Mouse (Mus musculus) heart, postnatal 14 days (tissue): ENCODE measurements around the gene Lsm7. TPM values are rescaled to one million over a fixed set of nuclear protein-coding genes. Genes with fewer than 3 reads are reported as not detected.
"Not testable (repeated sequence)": the region's sequence is repeated elsewhere in the genome, so short reads cannot be mapped to it uniquely, and the experiment has no call there.

Experiments
- DNase-seq, 2 experiments: peaks; one replicate each; pipeline ENCODE4 v3.0.0; 2021 to 2022
- intact Hi-C: fragments of 180-260 bp; cut with DNase I; formaldehyde crosslinking; loops from one replicate; pipeline ENCODE4 v1.15.1; 2025
- total RNA-seq, 2 experiments: library from RNA; stranded (reverse); gene quantifications; 2 replicates each; pipeline ENCODE4 v1.2.3; 2021

Lsm7 gene
- total RNA-seq, 2 experiments from 2014 or later, result 21.3 to 28.3 TPM

DNA sequence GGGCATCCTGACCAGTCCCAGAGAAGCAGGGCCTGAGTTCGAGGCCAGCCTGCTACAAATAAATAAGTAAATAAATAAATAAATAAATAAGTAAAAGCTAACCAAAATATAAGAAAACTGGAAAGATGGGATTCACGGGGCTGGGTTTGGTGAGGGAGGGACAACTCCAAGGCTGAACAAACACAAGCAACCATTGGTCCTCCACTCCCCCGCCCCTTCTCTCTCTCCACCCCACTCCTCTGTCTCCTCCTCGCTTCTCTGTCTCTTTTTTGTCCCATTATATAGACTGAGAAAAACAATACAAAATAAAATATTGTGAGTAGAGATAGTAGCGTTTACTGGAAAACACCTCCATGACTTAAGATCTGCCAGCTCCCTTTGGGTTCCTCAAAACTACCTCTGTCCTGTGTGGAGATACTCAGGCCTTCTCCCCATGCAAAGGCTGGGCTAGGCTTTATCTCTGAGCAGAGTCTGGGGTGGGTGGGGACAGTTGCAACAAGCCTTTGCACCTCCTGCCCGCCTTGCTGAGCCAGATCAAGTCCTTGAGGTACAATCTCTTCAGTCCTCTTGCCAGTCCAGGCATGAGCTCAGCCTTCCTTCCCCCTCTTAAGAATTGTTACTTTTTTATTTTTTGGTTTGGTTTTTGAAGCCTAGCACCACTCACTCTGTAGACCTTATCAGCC is 36.3 kb downstream of the Lsm7 start:
- DNase-seq, result no peak
- intact Hi-C loops, result no loop called here

DNA sequence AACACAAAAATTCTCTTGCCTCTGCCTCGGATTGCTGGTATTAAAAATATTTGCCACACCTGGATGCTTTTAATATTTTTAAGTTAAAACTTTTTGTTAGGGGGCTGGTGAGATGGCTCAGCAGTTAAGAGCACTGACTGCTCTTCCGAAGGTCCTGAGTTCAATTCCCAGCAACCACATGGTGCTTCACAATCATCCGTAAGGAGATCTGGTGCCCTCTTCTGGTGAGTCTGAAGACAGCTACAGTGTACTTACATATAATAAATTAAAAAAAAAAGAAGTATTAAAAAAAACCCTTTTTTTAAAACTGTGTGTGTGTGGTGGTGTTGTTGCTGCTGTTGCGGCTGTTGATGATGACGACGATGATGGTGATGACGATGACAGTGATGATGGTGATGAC is 37.1 kb downstream of the Lsm7 start:
- intact Hi-C loops, DNase-seq: not testable (repeated sequence)

GRCm38 (mm10) chr10:80817164-80817563 is 37.8 kb downstream of the Lsm7 start:
- intact Hi-C loops, result no loop called here
- DNase-seq, result no peak

- DNase-seq, intact Hi-C loops: not testable (repeated sequence)
Measured at GRCm38 (mm10) chr10:80816303-80816702, 38.7 kb downstream of the Lsm7 start.

GRCm38 (mm10) chr10:80814800-80815199 is 40.2 kb downstream of the Lsm7 start:
- intact Hi-C loops, result no loop called here
- DNase-seq, result no peak

GRCm38 (mm10) chr10:80813366-80813765 is 41.6 kb downstream of the Lsm7 start, which contains the start of gene Jsrp1:
TSS of gene Jsrp1 (minus strand) at chr10:80813498.
- intact Hi-C loops, result no loop called here
- no peak for DNase-seq

GRCm38 (mm10) chr10:80812391-80813041 is 42.5 kb downstream of the Lsm7 start:
- intact Hi-C loops, result no loop called here
- DNase-seq, result no peak

GRCm38 (mm10) chr10:80810084-80810483 is 44.9 kb downstream of the Lsm7 start:
- DNase-seq, result peak in 1 of 2 experiments; percentile 7
- intact Hi-C loops, result no loop called here

- DNase-seq, result no peak
- intact Hi-C loops, result no loop called here
Measured at GRCm38 (mm10) chr10:80808985-80809632, 45.9 kb downstream of the Lsm7 start.

GRCm38 (mm10) chr10:80808099-80808984 is 46.7 kb downstream of the Lsm7 start:
- intact Hi-C loops, result no loop called here
- no peak for DNase-seq

GRCm38 (mm10) chr10:80807057-80807627 is 47.9 kb downstream of the Lsm7 start:
- DNase-seq, result peak; percentile 73 to 76
- intact Hi-C loops, result no loop called here

GRCm38 (mm10) chr10:80806341-80807056 is 48.5 kb downstream of the Lsm7 start:
- intact Hi-C loops, result no loop called here

GRCm38 (mm10) chr10:80805925-80806324 is 49.1 kb downstream of the Lsm7 start:
- DNase-seq, result peak; percentile 70 to 87
- intact Hi-C loops, result no loop called here

More at GRCm38 (mm10) chr10:80806341-80807056, 48.5 kb downstream of the Lsm7 start:
- DNase-seq, result no peak

GRCm38 (mm10) chr10:80805322-80805721 is 49.7 kb downstream of the Lsm7 start:
- DNase-seq, result no peak
- intact Hi-C loops, result no loop called here

GRCm38 (mm10) chr10:80804916-80805315 is 50.1 kb downstream of the Lsm7 start, which contains the start of gene Amh:
TSS of gene Amh (plus strand) at chr10:80805243.
- DNase-seq, result no peak
- intact Hi-C loops, result no loop called here

DNA sequence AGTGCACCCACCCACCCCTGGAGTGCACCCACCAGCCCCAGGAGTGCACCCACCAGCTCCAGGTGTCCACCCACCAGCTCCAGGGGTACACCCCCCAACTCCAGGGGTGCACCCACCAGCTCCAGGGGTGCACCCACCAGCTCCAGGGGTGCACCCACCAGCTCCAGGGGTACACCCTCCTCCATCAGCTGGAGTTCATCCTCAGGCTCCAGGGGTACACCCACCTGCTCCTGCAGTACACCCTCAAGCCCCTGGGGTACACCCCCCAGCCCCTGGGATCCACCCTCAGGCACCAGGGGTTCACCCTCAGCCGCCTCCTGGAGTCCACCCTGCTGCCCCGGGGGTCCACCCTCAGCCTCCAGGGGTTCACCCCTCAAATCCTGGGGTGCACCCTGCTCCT is 50.7 kb downstream of the Lsm7 start:
- intact Hi-C loops, result no loop called here
- no peak for DNase-seq

- DNase-seq, result no peak
- intact Hi-C loops, result no loop called here
Measured at GRCm38 (mm10) chr10:80802996-80803395, 52.0 kb downstream of the Lsm7 start.
